Mouse (Mus musculus): ENCODE measurements at regions not wholly inside any gene's neighbourhood (a gene's known extent, or its start where the extent isn't known, plus 50 kb on each side); places are given as distances from the start of the nearest gene placed in this dataset.

GRCm38 (mm10) chr6:71012823-71013461 is 56.6 kb downstream of the Foxi3 start:
- TF ChIP-seq GATA1 (IDR thresholded peaks at IDR 0.05; ENCODE audit: low read length): no peak
- no peak for TF ChIP-seq TAL1 (IDR thresholded peaks at IDR 0.05; ENCODE audit: low read length)

Data from erythroblast, embryonic 14.5 days (primary cell).